Mouse (Mus musculus) thymus, postnatal 4 days (tissue): ENCODE measurements around the gene Rasa2.
"Not testable (repeated sequence)": the region's sequence is repeated elsewhere in the genome, so short reads cannot be mapped to it uniquely, and the experiment has no call there.

Source experiments
- DNase-seq: peaks from one replicate; pipeline ENCODE4 v3.0.0; 2021

The Rasa2 gene

DNA sequence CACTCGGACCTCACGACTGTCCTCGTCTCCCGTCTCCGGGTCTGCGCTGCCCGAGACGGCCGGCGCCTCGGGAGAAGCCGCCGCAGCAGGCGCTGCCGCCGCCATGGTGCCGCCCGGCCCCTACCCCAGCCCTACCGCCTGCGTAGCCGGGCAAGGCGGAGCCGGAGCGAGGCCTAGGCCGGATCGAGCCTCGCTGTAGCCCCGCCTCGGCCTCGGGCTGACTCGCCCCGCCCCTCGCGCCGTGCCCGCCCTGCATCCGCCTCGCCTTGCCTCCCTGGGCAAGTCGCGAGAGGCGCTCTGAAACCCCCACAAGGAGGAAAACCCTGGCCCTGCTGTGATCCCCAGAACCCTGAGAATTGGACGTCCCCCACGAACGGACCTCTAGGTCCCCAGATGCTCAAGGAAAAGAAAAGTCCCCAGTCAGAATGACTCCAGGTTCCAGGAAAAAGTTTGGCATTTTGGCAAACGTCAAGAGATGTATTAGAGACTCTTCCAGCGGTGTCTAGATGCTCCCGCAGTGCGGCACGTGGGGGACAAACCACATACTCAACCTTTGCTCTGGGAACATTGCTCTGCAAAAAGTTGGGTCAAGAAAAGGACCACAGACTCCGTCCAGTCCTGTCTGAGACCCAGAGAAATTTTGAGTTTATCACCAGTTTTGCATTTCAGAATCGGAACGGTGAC lies at the start of gene Rasa2:
Gene Rasa2 (minus strand): TSS at position 229 of the 684 bp plus-strand sequence.
- peak; percentile 98 for DNase-seq

DNA sequence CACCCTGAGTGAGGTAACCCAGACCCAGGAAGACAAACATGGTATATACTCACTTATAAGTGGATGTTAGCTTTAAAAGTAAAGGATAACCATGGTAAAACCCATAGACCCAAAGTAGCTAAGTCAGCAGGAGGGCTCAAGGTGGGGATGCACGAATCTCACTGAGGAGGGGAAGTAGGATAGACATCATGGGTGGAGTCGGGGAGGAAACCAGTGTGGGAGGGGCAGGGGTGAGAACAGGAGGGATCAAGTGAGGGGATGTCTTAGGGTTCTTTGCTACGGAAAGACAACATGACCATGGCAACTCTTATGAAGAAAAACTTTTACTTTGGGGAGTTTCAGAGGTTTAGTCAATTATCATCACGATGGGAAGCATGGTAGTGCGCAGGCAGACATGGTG lies 47.2 kb upstream of the Rasa2 start:
- DNase-seq = peak; percentile 7

DNA sequence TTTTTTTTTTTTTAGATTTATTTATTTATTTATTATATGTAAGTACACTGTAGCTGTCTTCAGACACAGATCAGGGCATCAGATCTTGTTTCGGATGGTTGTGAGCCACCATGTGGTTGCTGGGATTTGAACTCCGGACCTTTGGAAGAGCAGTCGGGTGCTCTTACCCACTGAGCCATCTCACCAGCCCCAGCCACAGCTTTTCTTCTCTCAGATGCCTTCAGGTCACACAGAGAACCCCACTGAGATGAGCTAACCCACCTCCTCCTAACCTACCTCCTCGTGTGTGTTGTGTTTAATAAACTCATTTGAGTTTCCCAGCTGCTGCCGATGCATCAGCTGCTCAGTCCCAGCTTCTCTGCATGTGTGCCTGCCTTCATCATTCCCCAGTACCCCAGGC lies 46.3 kb upstream of the Rasa2 start:
- DNase-seq = peak; percentile 2

GRCm38 (mm10) chr9:96676671-96677070 lies 45.3 kb upstream of the Rasa2 start:
- DNase-seq = no peak

DNA sequence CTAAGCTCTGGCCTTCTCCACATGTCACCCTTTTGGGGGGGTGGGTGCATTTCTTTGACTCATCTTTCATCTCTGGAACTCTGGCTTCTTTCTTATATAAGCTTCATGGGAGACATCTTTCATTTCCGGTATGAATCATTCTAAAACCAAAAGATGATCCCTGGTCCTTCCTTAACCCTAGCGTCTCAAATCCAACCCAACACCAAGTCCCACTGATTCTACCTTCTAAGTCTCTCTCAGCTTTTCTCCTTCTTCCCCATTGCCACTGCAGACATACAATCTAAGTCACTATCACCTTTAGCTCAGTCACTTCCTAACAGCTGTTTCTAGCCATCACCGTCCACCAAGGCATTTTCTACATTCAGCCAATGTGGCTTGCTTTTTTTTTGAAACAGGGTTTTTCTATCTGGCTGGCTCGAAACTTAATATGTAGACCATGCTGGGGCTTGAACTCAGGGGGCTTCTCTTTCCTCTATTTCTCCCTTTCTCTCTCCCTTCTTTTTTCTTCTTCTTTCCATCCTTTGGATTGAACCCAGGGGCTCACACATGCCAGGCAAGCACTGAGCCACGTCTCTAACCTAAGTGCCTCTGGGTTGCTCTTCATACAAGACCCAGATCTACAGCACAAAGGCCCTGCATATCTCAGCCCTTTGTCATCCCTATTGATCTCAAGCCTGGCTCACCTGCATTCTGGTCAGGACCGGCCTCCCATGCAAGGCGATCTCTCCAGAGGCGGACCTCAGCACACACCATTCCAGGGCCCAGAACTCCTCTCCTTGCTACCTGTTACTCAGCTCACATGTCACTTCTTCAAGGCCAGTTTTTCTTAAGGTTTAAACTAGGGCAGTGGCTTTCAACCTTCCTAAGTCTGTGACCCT lies 44.6 kb upstream of the Rasa2 start:
- DNase-seq = peak; percentile 4

DNA sequence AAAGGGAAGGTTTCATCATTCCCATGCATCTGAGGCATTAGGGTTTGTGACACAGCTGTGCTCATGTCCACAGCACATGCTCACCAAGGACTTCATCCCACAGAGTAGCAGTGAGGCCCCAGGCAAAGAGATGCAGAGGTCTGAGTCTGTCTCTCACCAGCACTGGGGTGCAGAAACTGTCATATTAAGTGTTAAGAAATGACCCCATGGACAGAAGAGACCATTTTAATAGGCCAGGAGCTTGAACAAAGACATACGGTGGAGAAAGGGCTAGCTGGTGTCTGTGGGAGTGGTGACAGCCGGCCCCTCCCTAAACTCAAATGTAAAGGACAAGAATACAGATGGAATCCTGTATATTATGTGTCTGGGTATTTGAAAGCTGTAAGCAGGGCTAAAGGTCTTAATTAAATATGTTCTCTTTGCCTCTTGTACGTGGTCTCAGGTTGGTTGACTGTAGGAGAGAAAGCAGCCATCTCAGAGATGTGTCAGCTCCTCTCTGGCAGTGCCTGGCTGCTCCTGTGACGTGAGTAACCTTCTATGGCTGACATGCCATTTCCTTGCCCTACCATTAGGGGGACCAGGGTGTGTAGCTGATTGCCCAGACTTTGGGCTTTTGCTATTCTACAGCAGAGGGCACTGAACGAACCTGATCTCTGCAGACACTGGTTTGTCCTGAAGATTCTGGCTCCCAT lies 43.8 kb upstream of the Rasa2 start:
- peak; percentile 69 for DNase-seq

- DNase-seq = peak; percentile 6
These were observed 42.9 kb upstream of the Rasa2 start for GRCm38 (mm10) chr9:96674301-96674700.

GRCm38 (mm10) chr9:96672466-96672865 lies 41.0 kb upstream of the Rasa2 start:
- DNase-seq = no peak

DNA sequence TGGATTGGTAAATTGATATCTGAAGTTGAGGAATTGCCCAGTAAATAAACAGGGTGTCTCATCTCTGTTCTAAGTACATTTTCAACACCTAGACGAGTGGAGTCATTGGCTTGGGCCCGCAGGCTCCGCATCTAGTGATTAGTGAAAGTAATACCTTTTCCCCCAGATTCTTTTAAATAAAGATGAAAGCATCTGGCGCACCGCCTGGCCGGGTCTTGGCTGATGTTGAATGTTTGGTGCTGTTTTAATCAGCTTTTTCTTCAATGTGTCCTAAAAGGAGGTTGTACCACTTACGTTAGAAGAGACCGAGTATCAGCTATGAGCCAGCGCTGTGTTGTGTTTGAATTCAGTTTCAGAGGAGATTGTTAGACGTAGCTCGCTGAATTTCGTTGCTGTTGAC lies 39.8 kb upstream of the Rasa2 start:
- DNase-seq = no peak

GRCm38 (mm10) chr9:96669877-96670276 lies 38.5 kb upstream of the Rasa2 start:
- DNase-seq = peak; percentile 96

DNA sequence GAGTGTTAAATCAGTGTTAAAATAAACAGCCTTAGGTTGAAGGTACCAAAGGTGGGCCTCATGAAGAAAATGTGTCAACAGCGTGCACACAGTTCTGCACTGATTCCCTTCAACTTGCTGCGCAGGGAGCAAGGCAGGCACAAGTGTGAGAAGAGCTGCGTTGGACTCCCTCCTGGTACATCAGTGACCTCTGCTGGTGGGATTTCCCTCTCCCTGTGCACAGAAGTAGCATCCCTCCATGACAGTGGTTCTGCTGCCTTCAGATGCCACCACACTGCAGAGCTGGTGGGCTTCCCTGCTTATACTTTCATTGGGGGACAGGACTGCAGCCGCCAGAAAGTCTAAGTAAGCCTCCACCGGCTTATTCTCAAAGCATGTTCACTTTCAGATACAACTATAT lies 37.2 kb upstream of the Rasa2 start:
- DNase-seq = peak; percentile 88

GRCm38 (mm10) chr9:96660510-96661244 lies 29.3 kb upstream of the Rasa2 start:
- DNase-seq = no peak

- no peak for DNase-seq
These were observed 28.4 kb upstream of the Rasa2 start for GRCm38 (mm10) chr9:96659801-96660200.

DNA sequence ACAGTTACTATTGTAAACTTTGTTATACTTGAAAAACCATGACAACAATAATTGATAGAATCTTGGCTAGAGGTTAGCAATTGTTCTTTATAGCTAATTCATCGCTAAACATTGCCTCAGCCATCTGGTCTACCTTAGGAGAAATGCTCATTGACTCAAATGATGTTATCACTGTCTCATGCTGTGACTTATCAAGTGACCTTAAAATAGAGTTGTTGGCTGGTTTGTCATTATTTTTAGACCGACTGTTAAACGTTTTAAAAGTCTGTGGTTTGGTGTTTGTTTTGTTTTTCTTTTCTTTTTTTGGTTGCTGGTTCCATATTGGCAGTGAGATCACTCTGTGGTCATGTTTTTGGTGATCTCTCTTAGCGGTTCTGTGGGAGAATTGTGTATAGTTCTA lies 22.1 kb upstream of the Rasa2 start:
- DNase-seq = no peak

DNA sequence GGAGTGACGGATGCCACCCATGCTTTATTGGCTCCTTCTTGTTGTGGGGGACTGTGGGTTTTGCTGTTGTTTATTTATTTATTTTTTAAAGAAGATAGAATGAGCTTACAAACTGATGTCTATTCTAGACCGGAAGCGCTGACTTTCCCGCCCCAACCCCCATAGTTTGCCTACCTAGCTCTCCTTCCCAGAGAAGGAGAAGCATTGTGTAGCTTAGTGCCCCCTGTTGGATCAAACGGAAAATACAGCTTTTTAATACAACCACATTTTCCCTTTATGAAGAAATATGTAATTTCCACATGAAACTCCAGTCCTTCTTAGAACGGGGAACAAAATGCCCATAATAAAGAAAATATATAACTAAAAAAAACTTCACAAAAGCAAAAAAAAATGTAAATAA lies 21.3 kb upstream of the Rasa2 start:
- DNase-seq = peak; percentile 47

- DNase-seq = no peak
These were observed 19.4 kb upstream of the Rasa2 start for GRCm38 (mm10) chr9:96650807-96651206.

DNA sequence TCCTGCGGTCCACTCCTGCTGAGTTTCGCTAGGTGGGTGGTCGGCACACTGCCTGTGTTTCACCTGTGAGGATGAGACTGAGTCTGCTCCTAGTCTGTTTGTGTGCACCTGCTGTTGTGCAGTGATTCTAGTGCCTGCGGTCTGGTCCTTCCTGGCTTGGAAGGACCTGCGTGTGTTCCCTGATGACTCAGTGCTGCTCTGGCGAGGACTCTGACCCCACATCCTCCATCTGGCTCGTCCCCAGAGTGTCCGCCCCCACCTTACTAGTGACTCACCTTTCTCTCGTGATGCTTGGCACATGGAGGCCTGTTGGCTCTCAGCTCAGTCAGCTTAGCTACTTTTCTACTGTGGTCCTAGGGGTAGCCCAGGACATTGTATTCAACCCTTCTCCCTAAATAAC lies 18.5 kb upstream of the Rasa2 start:
- no peak for DNase-seq

- no peak for DNase-seq
These were observed 17.9 kb upstream of the Rasa2 start for GRCm38 (mm10) chr9:96649362-96649761.

- DNase-seq = no peak
These were observed 15.4 kb upstream of the Rasa2 start for GRCm38 (mm10) chr9:96646668-96647295.

DNA sequence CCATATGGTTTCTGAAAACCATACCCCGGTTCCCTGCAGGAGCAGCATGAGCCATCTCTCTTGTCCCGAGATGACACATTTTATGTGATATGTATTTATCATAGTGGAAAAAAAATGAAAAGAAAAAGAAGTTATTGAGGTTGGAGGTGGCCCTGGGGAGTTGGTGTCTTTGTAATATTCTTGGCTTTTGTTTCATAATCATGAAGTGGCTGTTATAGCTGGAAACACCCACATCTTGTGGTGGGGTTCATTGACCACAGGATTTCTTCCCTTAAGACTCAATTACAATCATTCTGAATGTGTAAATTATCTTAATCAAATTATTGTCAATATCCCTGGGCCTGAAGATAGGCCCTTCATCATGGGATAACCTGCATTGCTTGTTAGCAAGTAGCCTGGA lies 13.4 kb upstream of the Rasa2 start:
- DNase-seq = no peak

DNA sequence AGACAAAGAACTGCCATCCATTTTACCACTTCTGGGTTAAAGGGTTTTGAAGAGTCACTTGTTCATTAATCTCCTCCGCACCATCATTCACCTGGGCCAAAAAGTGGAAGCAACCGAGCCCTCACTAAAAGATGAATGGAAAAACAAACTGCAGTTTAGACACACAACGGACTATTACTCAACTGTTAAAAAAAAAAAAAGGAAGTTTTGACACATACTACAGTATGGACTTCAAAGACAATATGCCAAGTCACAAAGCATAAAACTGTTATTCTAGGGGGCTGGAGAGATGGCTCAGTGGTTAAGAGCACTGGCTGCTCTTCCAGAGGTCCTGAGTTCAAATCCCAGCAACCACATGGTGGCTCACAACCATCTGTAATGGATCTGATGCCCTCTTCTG lies 12.6 kb upstream of the Rasa2 start:
- not testable (repeated sequence) for DNase-seq

DNA sequence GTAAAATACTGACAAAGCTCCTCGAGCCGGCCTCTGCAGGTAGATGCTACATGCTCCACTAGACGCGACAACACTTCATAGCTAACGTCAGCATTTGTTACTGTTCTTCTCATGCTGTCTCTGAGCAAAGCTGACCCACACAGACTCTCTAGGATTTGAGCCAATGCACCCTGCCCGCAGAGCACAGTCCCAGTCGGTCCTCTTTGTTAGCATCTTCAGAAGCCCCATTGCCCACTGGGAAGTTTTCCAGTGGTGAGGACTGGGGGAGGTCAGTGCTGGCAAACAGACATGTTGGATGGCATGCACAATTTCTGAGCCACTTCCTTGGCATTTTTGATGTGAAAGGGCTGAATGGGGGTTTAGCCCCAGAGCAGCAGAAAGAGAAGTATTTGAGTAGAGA lies 8.0 kb upstream of the Rasa2 start:
- DNase-seq = no peak

- DNase-seq = no peak
These were observed 7.1 kb upstream of the Rasa2 start for GRCm38 (mm10) chr9:96638508-96638907.
